Mouse (Mus musculus) midbrain, embryonic 11.5 days (tissue): Measurements from ENCODE around the gene Cspg4. TPM values are rescaled to one million over a fixed set of nuclear protein-coding genes. Genes with fewer than 3 reads are reported as not detected.

Experiments
- ATAC-seq: fragments of 200-750 bp; cut with Nextera tagmentation; 2 replicates; pipeline ENCODE4 v1.8.0; 2017; ENCODE audit warnings: moderate TSS enrichment, moderate library complexity; ENCODE audit not compliant: low FRiP score
- DNase-seq: peaks from one replicate; pipeline ENCODE4 v3.0.0; 2015; ENCODE audit warnings: low spot score; ENCODE audit errors: missing footprints
- H3K27ac ChIP-seq: fragments of 300-500 bp; sonication (generic); 2 replicates; pipeline ENCODE4 v1.5.1; 2014; ENCODE audit warnings: low read depth, low read length
- H3K27me3 ChIP-seq: fragments of 300-500 bp; sonication (generic); 2 replicates; pipeline ENCODE4 v1.6.1; 2014; ENCODE audit warnings: mild to moderate bottlenecking, low read length, moderate library complexity, mixed read lengths; ENCODE audit not compliant: control insufficient read depth, insufficient read depth
- H3K36me3 ChIP-seq: fragments of 300-500 bp; sonication (generic); 2 replicates; pipeline ENCODE4 v1.6.1; 2014; ENCODE audit warnings: mild to moderate bottlenecking, low read length, moderate library complexity, mixed read lengths; ENCODE audit not compliant: control insufficient read depth, insufficient read depth
- H3K4me1 ChIP-seq: fragments of 300-500 bp; sonication (generic); 2 replicates; pipeline ENCODE4 v1.6.1; 2014; ENCODE audit warnings: low read length; ENCODE audit not compliant: control insufficient read depth, insufficient read depth
- H3K4me2 ChIP-seq: fragments of 300-500 bp; sonication (generic); 2 replicates; pipeline ENCODE4 v1.6.1; 2014; ENCODE audit warnings: mild to moderate bottlenecking, moderate library complexity
- H3K4me3 ChIP-seq: fragments of 300-500 bp; sonication (generic); 2 replicates; pipeline ENCODE4 v1.5.1; 2014; ENCODE audit warnings: low read depth, low read length
- H3K9ac ChIP-seq: fragments of 300-500 bp; sonication (generic); 2 replicates; pipeline ENCODE4 v1.6.1; 2014; ENCODE audit warnings: low read length
- H3K9me3 ChIP-seq: fragments of 300-500 bp; sonication (generic); 2 replicates; pipeline ENCODE4 v1.6.1; 2016; ENCODE audit warnings: low read length; ENCODE audit not compliant: control insufficient read depth
- WGBS: fragments of 180-500 bp; shearing (Covaris S2); extraction: QIAGEN DNeasy Blood & Tissue Kit; methylation state at CpG from one replicate; pipeline ENCODE4 v1.1.7; 2014; 5-methylcytosine and 5-hydroxymethylcytosine counted together
- polyA plus RNA-seq: library from polyadenylated mRNA; unstranded; fragments of >200 nt; fragmentation: Nextera tagmentation; extraction: Ambion mirVana; gene quantifications from 2 replicates; pipeline ENCODE4 v1.2.1, GENCODE M21; 2014

Cspg4 gene
- polyA plus RNA-seq, 1 experiment from 2014 or later = 1.1 TPM

DNA sequence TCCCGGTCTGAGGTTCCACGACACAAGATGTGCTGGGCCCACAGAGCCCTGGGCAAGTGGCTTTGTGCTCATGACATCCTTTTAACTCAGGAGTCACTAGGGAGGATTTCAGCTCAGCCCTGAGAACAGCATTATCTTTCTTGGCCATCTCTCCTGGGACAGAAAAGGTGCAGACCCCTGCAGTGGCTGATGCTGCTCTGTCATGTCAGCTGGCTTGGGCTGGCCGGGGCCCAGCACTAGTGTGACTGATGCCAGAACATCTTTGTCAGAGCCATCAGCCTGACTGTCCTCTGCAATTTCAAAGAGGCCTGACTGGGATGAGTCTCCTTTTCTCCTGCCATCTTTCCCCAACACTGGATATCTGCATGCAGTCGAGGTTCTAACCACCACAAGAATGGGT, 17.4 kb downstream of the Cspg4 start:
- no peaks in the 10 kb centered on the region for H3K36me3 ChIP-seq
- ATAC-seq (no peak), DNase-seq (no peak)
- H3K27ac ChIP-seq = no peak overlapping the region
- no peaks in the 10 kb centered on the region for H3K9me3 ChIP-seq
- no peaks in the 10 kb centered on the region for H3K27me3 ChIP-seq
- H3K4me2 ChIP-seq = no peak overlapping the region
- H3K4me3 ChIP-seq = no peak overlapping the region
- WGBS = 72% methylated on average over 4 of the region's 4 CpGs
- H3K4me1 ChIP-seq = no peaks in the 10 kb centered on the region
- no peak overlapping the region for H3K9ac ChIP-seq

GRCm38 (mm10) chr9:56882818-56883217, 18.0 kb downstream of the Cspg4 start:
- H3K27me3 ChIP-seq = no peaks in the 10 kb centered on the region
- H3K27ac ChIP-seq = no peak overlapping the region
- H3K4me2 ChIP-seq = no peak overlapping the region
- no peaks in the 10 kb centered on the region for H3K9me3 ChIP-seq
- 83% methylated on average over 12 of the region's 12 CpGs for WGBS
- ATAC-seq (no peak), DNase-seq (no peak)
- no peaks in the 10 kb centered on the region for H3K4me1 ChIP-seq
- no peak overlapping the region for H3K9ac ChIP-seq
- no peaks in the 10 kb centered on the region for H3K36me3 ChIP-seq
- no peak overlapping the region for H3K4me3 ChIP-seq

DNA sequence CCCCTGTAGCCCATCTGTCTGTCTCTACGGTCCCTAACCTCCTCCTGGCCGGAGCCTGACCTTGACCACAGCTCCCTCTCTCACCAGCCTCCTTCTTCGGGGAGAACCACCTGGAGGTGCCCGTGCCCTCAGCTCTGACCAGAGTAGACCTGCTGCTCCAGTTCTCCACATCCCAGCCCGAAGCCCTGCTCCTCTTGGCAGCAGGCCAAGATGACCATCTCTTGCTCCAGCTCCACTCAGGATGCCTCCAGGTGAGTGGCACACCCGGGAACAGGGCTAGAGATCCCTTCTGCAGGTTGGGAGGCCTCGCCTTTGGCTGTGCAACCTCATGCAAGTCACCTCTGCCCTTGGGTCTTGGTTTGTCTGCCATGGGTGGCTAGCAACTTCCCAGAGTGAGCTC, 18.6 kb downstream of the Cspg4 start:
- H3K27ac ChIP-seq = no peak overlapping the region
- 75% methylated on average over 7 of the region's 7 CpGs for WGBS
- no peak for DNase-seq
- H3K36me3 ChIP-seq = no peaks in the 10 kb centered on the region
- no peaks in the 10 kb centered on the region for H3K4me1 ChIP-seq
- no peak overlapping the region for H3K4me3 ChIP-seq
- no peaks in the 10 kb centered on the region for H3K9me3 ChIP-seq
- H3K9ac ChIP-seq = no peak overlapping the region
- H3K4me2 ChIP-seq = no peak overlapping the region
- no peaks in the 10 kb centered on the region for H3K27me3 ChIP-seq
- no peak for ATAC-seq

DNA sequence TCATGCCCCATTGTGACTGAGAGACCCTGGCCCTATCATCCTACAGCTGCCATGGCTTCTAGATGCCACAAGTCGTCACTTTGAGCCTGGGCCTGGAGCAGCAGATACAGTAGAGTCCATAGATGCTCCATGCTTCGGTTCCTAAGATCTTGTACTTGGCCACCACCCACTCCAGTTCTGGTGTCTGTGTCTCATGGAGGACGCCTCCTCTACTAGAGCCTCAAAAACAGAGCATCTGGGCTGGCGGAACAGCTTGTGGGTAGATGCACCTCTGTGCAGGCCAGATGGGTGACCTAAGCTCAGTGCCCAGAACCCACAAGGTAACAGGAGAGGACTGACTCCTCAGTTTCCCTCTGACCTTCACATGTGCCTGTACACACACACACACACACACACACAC, 19.5 kb downstream of the Cspg4 start:
- H3K36me3 ChIP-seq = no peaks in the 10 kb centered on the region
- no peaks in the 10 kb centered on the region for H3K9me3 ChIP-seq
- no peak overlapping the region for H3K4me2 ChIP-seq
- no peak for DNase-seq
- no peaks in the 10 kb centered on the region for H3K4me1 ChIP-seq
- H3K27me3 ChIP-seq = no peaks in the 10 kb centered on the region
- WGBS = 89% methylated on average over 4 of the region's 4 CpGs
- no peak overlapping the region for H3K9ac ChIP-seq
- no peak overlapping the region for H3K4me3 ChIP-seq
- no peak overlapping the region for H3K27ac ChIP-seq
- no peak for ATAC-seq

GRCm38 (mm10) chr9:56886113-56886512, 21.3 kb downstream of the Cspg4 start:
- WGBS = 65% methylated on average over 13 of the region's 13 CpGs
- ATAC-seq = no peak; the same call in 1 of the 2 replicates
- H3K9me3 ChIP-seq = no peaks in the 10 kb centered on the region

GRCm38 (mm10) chr9:56886601-56887000, 21.8 kb downstream of the Cspg4 start:
- WGBS = 88% methylated on average over 15 of the region's 15 CpGs
- Histone ChIP-seq H3K4me2 (no peak overlapping the region), H3K27ac (no peak overlapping the region), H3K9me3 (no peaks in the 10 kb centered on the region), H3K27me3 (no peaks in the 10 kb centered on the region), H3K9ac (no peak overlapping the region), H3K36me3 (no peaks in the 10 kb centered on the region), H3K4me1 (peaks cover 3% of the 10 kb centered on the region; the same call in 1 of the 2 replicates), H3K4me3 (no peak overlapping the region)
- DNase-seq = no peak
- no peak for ATAC-seq

More at GRCm38 (mm10) chr9:56886113-56886512, 21.3 kb downstream of the Cspg4 start:
- H3K4me3 ChIP-seq = no peak overlapping the region
- H3K27me3 ChIP-seq = no peaks in the 10 kb centered on the region
- DNase-seq = no peak
- no peak overlapping the region for H3K4me2 ChIP-seq
- H3K9ac ChIP-seq = no peak overlapping the region
- no peak overlapping the region for H3K27ac ChIP-seq
- no peaks in the 10 kb centered on the region for H3K36me3 ChIP-seq
- peaks cover 3% of the 10 kb centered on the region; the same call in 1 of the 2 replicates for H3K4me1 ChIP-seq

GRCm38 (mm10) chr9:56887581-56887980, 22.7 kb downstream of the Cspg4 start:
- no peak overlapping the region for H3K4me3 ChIP-seq
- no peak overlapping the region for H3K4me2 ChIP-seq
- H3K9me3 ChIP-seq = no peaks in the 10 kb centered on the region
- no peak overlapping the region for H3K9ac ChIP-seq
- 96% methylated on average over 16 of the region's 16 CpGs for WGBS
- H3K36me3 ChIP-seq = no peaks in the 10 kb centered on the region
- no peaks in the 10 kb centered on the region; the same call in 1 of the 2 replicates for H3K27me3 ChIP-seq
- no peak for ATAC-seq
- H3K4me1 ChIP-seq = peaks cover 6% of the 10 kb centered on the region; the same call in 1 of the 2 replicates
- DNase-seq = no peak
- no peak overlapping the region for H3K27ac ChIP-seq

GRCm38 (mm10) chr9:56889817-56890216, 25.0 kb downstream of the Cspg4 start:
- DNase-seq (peak; percentile 94), ATAC-seq (peak; percentile 70)
- Histone ChIP-seq H3K4me3 (peak overlapping the region; percentile 13; the same call in 1 of the 2 replicates), H3K4me1 (peaks cover 6% of the 10 kb centered on the region; the same call in 1 of the 2 replicates), H3K9ac (peak overlapping the region; percentile 27; the same call in 1 of the 2 replicates), H3K4me2 (peak overlapping the region; percentile 47), H3K36me3 (no peaks in the 10 kb centered on the region), H3K27ac (no peak overlapping the region), H3K9me3 (no peaks in the 10 kb centered on the region), H3K27me3 (no peaks in the 10 kb centered on the region; the same call in 1 of the 2 replicates)
- 6% methylated on average over 14 of the region's 14 CpGs for WGBS

- Histone ChIP-seq H3K4me2 (no peak overlapping the region), H3K9me3 (no peaks in the 10 kb centered on the region), H3K27me3 (no peaks in the 10 kb centered on the region; the same call in 1 of the 2 replicates), H3K36me3 (no peaks in the 10 kb centered on the region), H3K4me1 (peaks cover 6% of the 10 kb centered on the region; the same call in 1 of the 2 replicates), H3K9ac (no peak overlapping the region), H3K27ac (no peak overlapping the region), H3K4me3 (no peak overlapping the region)
- ATAC-seq (no peak), DNase-seq (no peak)
- 70% methylated on average over 11 of the region's 11 CpGs for WGBS
Measured at GRCm38 (mm10) chr9:56890522-56891250, 25.9 kb downstream of the Cspg4 start.
